Mouse (Mus musculus): ENCODE measurements at regions not wholly inside any gene's neighbourhood (a gene's known extent, or its start where the extent isn't known, plus 50 kb on each side); places are given as distances from the start of the nearest gene placed in this dataset.
A peak's percentile ranks its signal among the peaks of the same experiment; 100 is the strongest.
"Not testable (repeated sequence)": the region's sequence is repeated elsewhere in the genome, so short reads cannot be mapped to it uniquely, and the experiment has no call there.

- DNase-seq (ENCODE audit: low spot score in 2 of 2), result no peak
Measured at GRCm38 (mm10) chr10:31143856-31144488, 169.2 kb upstream of the Hddc2 start.

- DNase-seq (ENCODE audit: low spot score in 2 of 2), result no peak
Measured at GRCm38 (mm10) chr10:31144489-31144872, 168.7 kb upstream of the Hddc2 start.

- DNase-seq (ENCODE audit: low spot score in 2 of 2), result peak; percentile 31 to 67
Measured at GRCm38 (mm10) chr10:31173169-31173686, 140.0 kb upstream of the Hddc2 start.

- DNase-seq (ENCODE audit: low spot score in 2 of 2), result no peak
Measured at GRCm38 (mm10) chr10:31189577-31189976, 123.6 kb upstream of the Hddc2 start.

- DNase-seq (ENCODE audit: low spot score in 2 of 2), result not testable (repeated sequence)
Measured at GRCm38 (mm10) chr10:31212164-31212563, 101.0 kb upstream of the Hddc2 start.

GRCm38 (mm10) chr10:31212778-31213454 is 100.3 kb upstream of the Hddc2 start:
- DNase-seq (ENCODE audit: low spot score in 2 of 2), result no peak

- DNase-seq (ENCODE audit: low spot score in 2 of 2), result no peak
Measured at GRCm38 (mm10) chr10:31221902-31222301, 91.3 kb upstream of the Hddc2 start.

GRCm38 (mm10) chr10:31229078-31229477 is 84.1 kb upstream of the Hddc2 start:
- DNase-seq (ENCODE audit: low spot score in 2 of 2), result no peak

- DNase-seq (ENCODE audit: low spot score in 2 of 2), result no peak
Measured at GRCm38 (mm10) chr10:31242442-31242966, 70.7 kb upstream of the Hddc2 start.

GRCm38 (mm10) chr10:31252584-31253381 is 60.4 kb upstream of the Hddc2 start:
- DNase-seq (ENCODE audit: low spot score in 2 of 2), result no peak

GRCm38 (mm10) chr10:31256934-31257333 is 56.2 kb upstream of the Hddc2 start:
- DNase-seq (ENCODE audit: low spot score in 2 of 2), result no peak

- no peak for DNase-seq (ENCODE audit: low spot score in 2 of 2)
Measured at GRCm38 (mm10) chr10:31257611-31258010, 55.6 kb upstream of the Hddc2 start.

GRCm38 (mm10) chr10:31260914-31261313 is 52.3 kb upstream of the Hddc2 start:
- no peak for DNase-seq (ENCODE audit: low spot score in 2 of 2)
